Mouse (Mus musculus): ENCODE results near the gene Camk1d. TPM values are rescaled to one million over a fixed set of nuclear protein-coding genes. Genes with fewer than 3 reads are reported as not detected.
A peak's percentile ranks its signal among the peaks of the same experiment; 100 is the strongest.

Camk1d gene
- polyA plus RNA-seq (2012; rRNA removed): 13.2 and 25.6 TPM in 2 replicates

DNA sequence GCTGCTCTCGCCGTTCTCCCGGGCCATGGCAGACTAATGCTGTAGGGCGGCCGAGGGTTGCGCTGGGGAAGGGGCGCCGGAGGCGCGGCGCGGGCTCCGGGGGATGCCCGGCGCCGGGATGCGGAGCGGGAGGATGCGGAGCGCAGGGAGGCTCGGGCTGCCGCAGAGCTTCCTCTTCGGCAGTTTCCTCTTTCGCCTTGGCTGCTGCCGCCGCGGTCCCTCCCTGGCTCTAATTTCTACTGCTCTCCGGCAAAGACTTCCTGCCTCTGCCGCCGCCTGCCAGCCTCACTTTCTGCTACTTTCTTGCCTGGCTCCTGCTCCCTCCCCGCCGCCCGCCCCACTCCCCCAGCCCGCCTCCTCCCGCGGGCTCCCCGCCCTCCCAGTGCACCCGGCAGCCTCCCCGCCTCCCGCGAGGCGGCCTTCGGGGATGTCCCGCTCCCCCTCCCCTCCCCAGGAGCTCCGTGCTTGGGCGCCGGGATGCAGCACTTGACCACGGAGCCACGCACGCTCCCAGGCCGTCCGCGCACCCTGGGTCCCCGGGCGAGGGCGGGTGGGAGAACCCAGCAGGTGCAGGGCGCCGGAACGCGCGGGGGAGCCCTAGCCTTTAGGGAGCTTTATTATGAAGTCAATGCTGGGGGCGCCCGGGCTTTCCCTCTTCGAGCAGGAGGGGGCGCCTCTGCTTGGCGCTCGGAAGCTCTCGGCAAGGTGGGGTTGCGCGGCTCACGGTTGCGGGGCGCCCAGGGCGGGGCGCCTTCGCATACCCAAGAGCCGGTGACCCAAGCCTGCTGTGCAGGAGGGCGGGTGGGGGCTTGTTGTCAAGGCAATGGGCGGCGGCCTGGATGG lies at the start of gene Camk1d:
TSS of gene Camk1d (minus strand) at position 305 of the 843 bp plus-strand sequence.
- 1% methylated on average over 74 of the region's 80 CpGs for WGBS
- Histone ChIP-seq H3K4me3 (ENCODE audit: control insufficient read depth, insufficient read depth, low read length) (peak within 1 kb of the TSS; percentile 91), H3K27ac (ENCODE audit: control insufficient read depth, insufficient read depth, low read length) (peak within 1 kb of the TSS; percentile 83), H3K27me3 (ENCODE audit: control insufficient read depth, insufficient read depth, low read length) (no peaks in the 10 kb centered on the region), H3K36me3 (ENCODE audit: control insufficient read depth, insufficient read depth, low read length) (no peaks in the 10 kb centered on the region), H3K4me1 (replicated peaks; ENCODE audit: control insufficient read depth, insufficient read depth, low read length) (peaks cover 25% of the 10 kb centered on the region)
- DNase-seq: peak; percentile 93
- TF ChIP-seq POLR2A (IDR thresholded peaks at IDR 0.05; ENCODE audit: control insufficient read depth, extremely low read depth, insufficient read depth, low read length, poor library complexity) (peak; percentile 56), CTCF (IDR thresholded peaks at IDR 0.05; ENCODE audit: borderline replicate concordance, control insufficient read depth, extremely low read depth, insufficient read depth, low read length, poor library complexity) (peak; percentile 89)

DNA sequence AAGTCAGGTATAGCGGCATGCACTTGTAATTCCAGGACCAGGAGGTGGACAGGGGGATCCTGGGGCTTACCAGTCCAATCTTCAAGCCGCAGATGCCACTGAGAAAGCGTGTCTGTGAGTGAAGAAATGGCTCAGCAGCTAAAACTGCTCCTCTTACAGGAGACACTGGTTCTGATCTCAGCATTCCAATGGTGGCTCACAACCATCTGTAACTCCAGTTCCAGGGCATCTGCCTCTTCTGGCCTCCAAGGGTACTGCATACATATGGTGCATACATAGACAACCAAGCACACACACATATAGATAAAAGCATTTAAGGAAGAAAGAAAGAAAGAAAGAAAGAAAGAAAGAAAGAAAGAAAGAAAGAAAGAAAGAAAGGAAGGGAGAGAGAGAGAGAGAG lies 47.7 kb upstream of the Camk1d start:
- no peaks in the 10 kb centered on the region for H3K27me3 ChIP-seq (ENCODE audit: control insufficient read depth, insufficient read depth, low read length)
- H3K4me3 ChIP-seq (ENCODE audit: control insufficient read depth, insufficient read depth, low read length): no peak overlapping the region
- TF ChIP-seq CTCF (IDR thresholded peaks at IDR 0.05; ENCODE audit: borderline replicate concordance, control insufficient read depth, extremely low read depth, insufficient read depth, low read length, poor library complexity) (no peak), POLR2A (IDR thresholded peaks at IDR 0.05; ENCODE audit: control insufficient read depth, extremely low read depth, insufficient read depth, low read length, poor library complexity) (no peak)
- no peak for DNase-seq
- 99% methylated on average over 3 of the region's 3 CpGs for WGBS
- H3K27ac ChIP-seq (ENCODE audit: control insufficient read depth, insufficient read depth, low read length): no peak overlapping the region
- H3K4me1 ChIP-seq (replicated peaks; ENCODE audit: control insufficient read depth, insufficient read depth, low read length): no peaks in the 10 kb centered on the region
- H3K36me3 ChIP-seq (ENCODE audit: control insufficient read depth, insufficient read depth, low read length): no peaks in the 10 kb centered on the region

DNA sequence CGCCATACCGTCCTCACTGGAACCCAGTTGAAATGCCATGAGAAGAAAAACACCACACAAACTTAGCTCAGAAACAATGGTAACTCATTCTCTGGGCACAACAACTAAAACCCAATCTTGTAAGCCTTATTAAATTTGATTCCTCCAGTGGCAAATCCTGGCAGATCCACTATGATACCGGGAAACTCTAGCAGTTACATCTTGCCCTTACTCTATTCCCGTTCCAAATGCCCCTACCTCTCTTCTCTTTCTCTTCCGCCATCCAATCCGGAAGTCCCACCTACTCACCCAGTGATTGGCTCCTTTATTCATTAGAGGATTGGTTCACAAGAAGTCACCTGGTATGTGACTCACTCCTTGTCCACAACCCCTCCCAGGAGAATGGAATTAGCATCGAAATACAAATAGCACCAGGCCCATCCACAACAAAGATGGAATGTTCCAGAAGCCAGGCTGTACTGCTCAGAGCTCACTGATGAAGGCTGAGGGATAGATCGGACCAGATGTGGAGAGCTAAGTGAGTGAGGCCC lies 46.2 kb upstream of the Camk1d start:
- TF ChIP-seq POLR2A (IDR thresholded peaks at IDR 0.05; ENCODE audit: control insufficient read depth, extremely low read depth, insufficient read depth, low read length, poor library complexity) (no peak), CTCF (IDR thresholded peaks at IDR 0.05; ENCODE audit: borderline replicate concordance, control insufficient read depth, extremely low read depth, insufficient read depth, low read length, poor library complexity) (no peak)

DNA sequence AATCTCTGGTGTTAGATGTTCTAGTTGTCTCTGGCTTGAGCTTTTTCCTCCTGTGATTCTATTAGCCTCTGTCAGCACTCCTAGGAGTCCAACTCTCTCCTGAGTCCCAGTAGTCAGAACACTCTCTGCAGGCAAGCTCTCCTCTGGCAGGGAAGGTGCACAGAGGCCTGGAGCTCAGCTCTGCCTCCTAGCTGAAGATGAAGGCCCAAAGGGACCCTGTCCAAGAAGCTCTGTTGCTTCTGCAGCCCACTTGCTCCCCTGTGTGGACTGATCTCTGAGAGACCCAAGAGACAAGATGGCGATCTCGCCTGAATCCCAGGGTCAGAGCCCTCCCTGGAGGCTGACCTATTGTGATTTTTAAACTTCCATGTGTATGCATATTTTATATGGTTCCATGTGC lies 44.3 kb upstream of the Camk1d start:
- peak; percentile 3 for DNase-seq
- Histone ChIP-seq H3K4me3 (ENCODE audit: control insufficient read depth, insufficient read depth, low read length) (no peak overlapping the region), H3K27me3 (ENCODE audit: control insufficient read depth, insufficient read depth, low read length) (no peaks in the 10 kb centered on the region), H3K4me1 (replicated peaks; ENCODE audit: control insufficient read depth, insufficient read depth, low read length) (no peaks in the 10 kb centered on the region), H3K27ac (ENCODE audit: control insufficient read depth, insufficient read depth, low read length) (no peak overlapping the region), H3K36me3 (ENCODE audit: control insufficient read depth, insufficient read depth, low read length) (no peaks in the 10 kb centered on the region)
- WGBS: 97% methylated on average over 2 of the region's 2 CpGs
- no peak for TF ChIP-seq CTCF (IDR thresholded peaks at IDR 0.05; ENCODE audit: borderline replicate concordance, control insufficient read depth, extremely low read depth, insufficient read depth, low read length, poor library complexity)
- TF ChIP-seq POLR2A (IDR thresholded peaks at IDR 0.05; ENCODE audit: control insufficient read depth, extremely low read depth, insufficient read depth, low read length, poor library complexity): no peak

More for the DNA sequence above, 46.2 kb upstream of the Camk1d start:
- DNase-seq: no peak
- WGBS: 94% methylated on average over 8 of the region's 8 CpGs
- Histone ChIP-seq H3K4me3 (ENCODE audit: control insufficient read depth, insufficient read depth, low read length) (no peak overlapping the region), H3K27me3 (ENCODE audit: control insufficient read depth, insufficient read depth, low read length) (no peaks in the 10 kb centered on the region), H3K27ac (ENCODE audit: control insufficient read depth, insufficient read depth, low read length) (no peak overlapping the region), H3K36me3 (ENCODE audit: control insufficient read depth, insufficient read depth, low read length) (no peaks in the 10 kb centered on the region), H3K4me1 (replicated peaks; ENCODE audit: control insufficient read depth, insufficient read depth, low read length) (no peaks in the 10 kb centered on the region)

DNA sequence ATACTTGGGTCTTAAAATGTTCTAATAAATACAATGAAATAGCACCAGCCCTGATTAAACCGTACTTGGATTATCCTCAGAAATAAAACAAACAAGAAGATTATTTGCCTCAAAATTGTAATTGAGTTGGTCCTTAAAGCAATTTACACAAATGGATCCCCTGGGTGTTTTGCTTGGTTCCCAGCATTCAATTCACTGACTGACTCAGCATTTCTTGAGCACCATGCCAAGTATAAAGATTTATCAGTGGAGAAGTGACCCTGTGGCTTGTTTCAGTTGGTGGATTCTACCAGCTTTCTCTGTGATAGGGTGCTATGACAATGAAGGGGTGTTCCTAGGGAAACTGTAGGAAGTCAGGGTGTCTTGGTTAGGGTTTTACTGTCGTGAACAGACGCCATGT lies 36.6 kb upstream of the Camk1d start:
- Histone ChIP-seq H3K4me1 (replicated peaks; ENCODE audit: control insufficient read depth, insufficient read depth, low read length) (no peaks in the 10 kb centered on the region), H3K36me3 (ENCODE audit: control insufficient read depth, insufficient read depth, low read length) (no peaks in the 10 kb centered on the region), H3K27ac (ENCODE audit: control insufficient read depth, insufficient read depth, low read length) (no peak overlapping the region), H3K27me3 (ENCODE audit: control insufficient read depth, insufficient read depth, low read length) (no peaks in the 10 kb centered on the region), H3K4me3 (ENCODE audit: control insufficient read depth, insufficient read depth, low read length) (no peak overlapping the region)
- TF ChIP-seq POLR2A (IDR thresholded peaks at IDR 0.05; ENCODE audit: control insufficient read depth, extremely low read depth, insufficient read depth, low read length, poor library complexity) (no peak), CTCF (IDR thresholded peaks at IDR 0.05; ENCODE audit: borderline replicate concordance, control insufficient read depth, extremely low read depth, insufficient read depth, low read length, poor library complexity) (no peak)
- 94% methylated on average over 3 of the region's 3 CpGs for WGBS
- DNase-seq: no peak

DNA sequence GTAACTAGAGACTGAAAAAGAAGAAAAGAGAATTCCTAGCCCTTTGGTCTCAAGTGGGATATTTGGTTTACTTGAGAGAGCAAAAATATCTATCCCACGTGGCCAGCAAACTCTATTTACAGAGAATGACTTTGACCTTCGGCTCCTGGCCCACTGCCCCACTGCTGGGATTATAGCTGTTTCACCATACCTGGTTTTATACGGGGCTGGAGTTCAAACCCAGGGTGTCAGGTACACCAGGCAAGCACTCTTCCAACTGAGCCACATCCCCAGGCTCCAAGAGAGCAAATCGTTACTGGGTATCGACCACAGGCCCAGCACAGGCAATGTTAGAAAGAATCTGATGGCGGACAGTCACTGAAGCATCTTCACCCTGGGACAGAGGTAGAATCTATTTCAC lies 34.9 kb upstream of the Camk1d start:
- H3K27me3 ChIP-seq (ENCODE audit: control insufficient read depth, insufficient read depth, low read length): no peaks in the 10 kb centered on the region

More for the DNA sequence above, 34.9 kb upstream of the Camk1d start:
- Histone ChIP-seq H3K4me1 (replicated peaks; ENCODE audit: control insufficient read depth, insufficient read depth, low read length) (no peaks in the 10 kb centered on the region), H3K4me3 (ENCODE audit: control insufficient read depth, insufficient read depth, low read length) (no peak overlapping the region), H3K27ac (ENCODE audit: control insufficient read depth, insufficient read depth, low read length) (no peak overlapping the region), H3K36me3 (ENCODE audit: control insufficient read depth, insufficient read depth, low read length) (no peaks in the 10 kb centered on the region)
- 94% methylated on average over 6 of the region's 6 CpGs for WGBS
- DNase-seq: no peak
- no peak for TF ChIP-seq POLR2A (IDR thresholded peaks at IDR 0.05; ENCODE audit: control insufficient read depth, extremely low read depth, insufficient read depth, low read length, poor library complexity)
- no peak for TF ChIP-seq CTCF (IDR thresholded peaks at IDR 0.05; ENCODE audit: borderline replicate concordance, control insufficient read depth, extremely low read depth, insufficient read depth, low read length, poor library complexity)
